Mouse (Mus musculus): ENCODE results near the gene Josd2.

Gene Josd2

GRCm38 (mm10) chr7:44501563-44502115 is 33.9 kb downstream of the Josd2 start:
- peak; percentile 78 for DNase-seq

DNA sequence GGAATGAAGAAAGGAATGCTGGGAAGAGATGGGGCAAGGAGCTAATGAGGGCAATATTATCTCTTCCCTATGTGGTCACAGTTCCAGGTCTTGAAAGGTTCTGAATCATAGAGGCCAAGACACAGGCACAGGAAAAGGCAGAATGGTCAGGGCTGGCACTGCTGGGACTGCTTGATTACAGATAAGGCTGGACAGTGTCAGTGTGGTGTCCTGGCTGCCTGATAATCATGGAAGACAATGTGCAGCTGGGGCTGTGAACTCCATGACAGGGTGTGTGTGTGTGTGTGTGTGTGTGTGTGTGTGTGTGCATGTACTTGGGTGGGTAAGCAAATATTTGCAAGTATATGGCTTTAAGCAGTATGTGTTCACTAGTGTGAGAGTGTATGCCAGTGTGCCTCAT is 39.7 kb downstream of the Josd2 start:
- DNase-seq: no peak

DNA sequence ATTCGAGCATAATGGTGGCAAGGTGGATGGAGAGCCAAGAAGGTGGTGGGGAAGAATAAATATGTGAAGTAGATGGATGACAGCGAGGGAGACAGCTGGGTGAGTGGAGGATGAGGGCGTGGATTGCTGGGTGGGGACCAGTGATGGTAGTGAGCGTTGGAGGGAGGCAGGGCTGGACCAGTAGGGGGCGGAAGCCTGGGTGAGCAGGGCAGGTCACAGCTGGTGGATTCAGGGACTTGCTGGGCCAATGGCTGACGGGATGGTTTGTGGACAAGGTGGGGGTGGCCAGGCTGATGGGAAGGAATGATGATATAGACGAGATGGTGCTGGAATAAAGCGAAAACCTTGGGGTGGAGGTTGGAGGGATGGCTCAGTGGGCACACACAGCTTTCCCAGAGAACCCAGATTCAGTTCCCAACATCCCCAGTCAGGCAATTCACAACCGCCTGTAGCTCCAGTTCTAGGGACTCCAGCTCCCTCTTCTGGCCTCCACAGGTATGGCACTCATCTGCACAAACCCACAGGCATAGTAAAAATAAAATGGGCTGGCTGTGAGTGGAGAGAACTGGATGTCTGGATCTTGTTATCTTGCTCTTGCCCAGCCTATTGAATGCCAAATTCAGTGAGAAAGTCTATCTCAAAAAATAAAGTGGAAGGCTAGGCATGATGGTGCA is 51.6 kb downstream of the Josd2 start:
- no peak for DNase-seq

- DNase-seq: no peak
Measured at GRCm38 (mm10) chr7:44520990-44521389, 53.2 kb downstream of the Josd2 start.
